Mouse (Mus musculus): ENCODE measurements around the gene Gm17018.

Gene Gm17018

GRCm38 (mm10) chr19:45549948-45550347 lies 10.5 kb upstream of the Gm17018 start:
- DNase-seq: no peak

GRCm38 (mm10) chr19:45552187-45552586 lies 8.2 kb upstream of the Gm17018 start:
- DNase-seq: no peak

GRCm38 (mm10) chr19:45554136-45554535 lies 6.3 kb upstream of the Gm17018 start:
- DNase-seq: no peak

- DNase-seq: no peak
These were observed 5.7 kb downstream of the Gm17018 start for GRCm38 (mm10) chr19:45565925-45566715.

GRCm38 (mm10) chr19:45567367-45567766 lies 7.0 kb downstream of the Gm17018 start:
- no peak for DNase-seq

GRCm38 (mm10) chr19:45573033-45573432 lies 12.6 kb downstream of the Gm17018 start:
- DNase-seq: no peak

- peak; percentile 70 for DNase-seq
These were observed 13.4 kb downstream of the Gm17018 start for GRCm38 (mm10) chr19:45573861-45574267.

GRCm38 (mm10) chr19:45574339-45574898 lies 14.0 kb downstream of the Gm17018 start:
- DNase-seq: no peak

- DNase-seq: no peak
These were observed 14.7 kb downstream of the Gm17018 start for GRCm38 (mm10) chr19:45574941-45575631.

GRCm38 (mm10) chr19:45575632-45576001 lies 15.2 kb downstream of the Gm17018 start:
- no peak for DNase-seq

- DNase-seq: no peak
These were observed 16.8 kb downstream of the Gm17018 start for GRCm38 (mm10) chr19:45577141-45577750.

- no peak for DNase-seq
These were observed 18.6 kb downstream of the Gm17018 start for GRCm38 (mm10) chr19:45578976-45579375.

GRCm38 (mm10) chr19:45579416-45579815 lies 19.0 kb downstream of the Gm17018 start:
- no peak for DNase-seq

GRCm38 (mm10) chr19:45580235-45580634 lies 19.8 kb downstream of the Gm17018 start:
- DNase-seq: no peak

GRCm38 (mm10) chr19:45581257-45581656 lies 20.8 kb downstream of the Gm17018 start:
- no peak for DNase-seq

- DNase-seq: no peak
These were observed 21.7 kb downstream of the Gm17018 start for GRCm38 (mm10) chr19:45582161-45582560.

- DNase-seq: no peak
These were observed 22.7 kb downstream of the Gm17018 start for GRCm38 (mm10) chr19:45583136-45583535.

- no peak for DNase-seq
These were observed 24.6 kb downstream of the Gm17018 start for GRCm38 (mm10) chr19:45584856-45585620.

- DNase-seq: no peak
These were observed 26.4 kb downstream of the Gm17018 start for GRCm38 (mm10) chr19:45586850-45587249.

GRCm38 (mm10) chr19:45587509-45588292 lies 27.3 kb downstream of the Gm17018 start:
- DNase-seq: no peak

- no peak for DNase-seq
These were observed 29.3 kb downstream of the Gm17018 start for GRCm38 (mm10) chr19:45589761-45590160.

- no peak for DNase-seq
These were observed 31.3 kb downstream of the Gm17018 start for GRCm38 (mm10) chr19:45591704-45592103.

All from cerebellum, adult 11 months (tissue).